Mouse (Mus musculus): ENCODE data around the gene Tspan18. TPM values are rescaled to one million over a fixed set of nuclear protein-coding genes. Genes with fewer than 3 reads are reported as not detected.

Tspan18 gene
- polyA plus RNA-seq, 1 experiment from 2014 or later: 27.8 TPM

GRCm38 (mm10) chr2:93178313-93178677, 156.0 kb downstream of the Tspan18 start:
- Histone ChIP-seq H3K9ac (replicated peaks; ENCODE audit: low read length) (no peak overlapping the region), H3K4me3 (replicated peaks; ENCODE audit: low read depth, low read length) (no peak overlapping the region), H3K36me3 (ENCODE audit: control insufficient read depth, insufficient read depth, low read length) (no peaks in the 10 kb centered on the region), H3K27me3 (ENCODE audit: control insufficient read depth, insufficient read depth, low read length) (no peaks in the 10 kb centered on the region), H3K27ac (replicated peaks; ENCODE audit: low read depth, low read length) (peak overlapping the region; percentile 83), H3K4me1 (ENCODE audit: control insufficient read depth, insufficient read depth, low read length) (peaks cover 54% of the 10 kb centered on the region), H3K4me2 (ENCODE audit: low read length) (no peak overlapping the region), H3K9me3 (ENCODE audit: control insufficient read depth, low read length) (no peaks in the 10 kb centered on the region)
- WGBS: 79% methylated on average over 4 of the region's 4 CpGs
- DNase-seq (no peak), ATAC-seq (ENCODE audit: low FRiP score, low TSS enrichment) (no peak)

GRCm38 (mm10) chr2:93177668-93178312, 156.5 kb downstream of the Tspan18 start:
- peak overlapping the region; percentile 83 for H3K27ac ChIP-seq (replicated peaks; ENCODE audit: low read depth, low read length)
- H3K27me3 ChIP-seq (ENCODE audit: control insufficient read depth, insufficient read depth, low read length): no peaks in the 10 kb centered on the region
- no peak overlapping the region for H3K9ac ChIP-seq (replicated peaks; ENCODE audit: low read length)
- H3K4me2 ChIP-seq (ENCODE audit: low read length): no peak overlapping the region
- no peaks in the 10 kb centered on the region for H3K9me3 ChIP-seq (ENCODE audit: control insufficient read depth, low read length)
- no peak overlapping the region for H3K4me3 ChIP-seq (replicated peaks; ENCODE audit: low read depth, low read length)
- H3K4me1 ChIP-seq (ENCODE audit: control insufficient read depth, insufficient read depth, low read length): peaks cover 54% of the 10 kb centered on the region
- 69% methylated on average over 20 of the region's 20 CpGs for WGBS
- ATAC-seq (ENCODE audit: low FRiP score, low TSS enrichment) (0 out of 2 replicates have a peak, but pooled peaks have one; percentile 29), DNase-seq (no peak)
- H3K36me3 ChIP-seq (ENCODE audit: control insufficient read depth, insufficient read depth, low read length): no peaks in the 10 kb centered on the region

- peak overlapping the region; percentile 32 for H3K4me2 ChIP-seq (ENCODE audit: low read length)
- peak overlapping the region; percentile 83 for H3K27ac ChIP-seq (replicated peaks; ENCODE audit: low read depth, low read length)
- no peaks in the 10 kb centered on the region for H3K27me3 ChIP-seq (ENCODE audit: control insufficient read depth, insufficient read depth, low read length)
- no peaks in the 10 kb centered on the region for H3K36me3 ChIP-seq (ENCODE audit: control insufficient read depth, insufficient read depth, low read length)
- DNase-seq: peak; percentile 81
- H3K4me3 ChIP-seq (replicated peaks; ENCODE audit: low read depth, low read length): no peak overlapping the region
- H3K9me3 ChIP-seq (ENCODE audit: control insufficient read depth, low read length): no peaks in the 10 kb centered on the region
- peak; percentile 71 for ATAC-seq (ENCODE audit: low FRiP score, low TSS enrichment)
- WGBS: 3% methylated on average over 17 of the region's 17 CpGs
- peaks cover 54% of the 10 kb centered on the region for H3K4me1 ChIP-seq (ENCODE audit: control insufficient read depth, insufficient read depth, low read length)
- no peak overlapping the region for H3K9ac ChIP-seq (replicated peaks; ENCODE audit: low read length)
Observed at GRCm38 (mm10) chr2:93176871-93177667, 157.2 kb downstream of the Tspan18 start.

- H3K9me3 ChIP-seq (ENCODE audit: control insufficient read depth, low read length): no peaks in the 10 kb centered on the region
- peaks cover 54% of the 10 kb centered on the region for H3K4me1 ChIP-seq (ENCODE audit: control insufficient read depth, insufficient read depth, low read length)
- ATAC-seq (ENCODE audit: low FRiP score, low TSS enrichment) (no peak), DNase-seq (no peak)
- no peak overlapping the region for H3K4me3 ChIP-seq (replicated peaks; ENCODE audit: low read depth, low read length)
- no peaks in the 10 kb centered on the region for H3K36me3 ChIP-seq (ENCODE audit: control insufficient read depth, insufficient read depth, low read length)
- peak overlapping the region; percentile 32 for H3K4me2 ChIP-seq (ENCODE audit: low read length)
- peak overlapping the region; percentile 83 for H3K27ac ChIP-seq (replicated peaks; ENCODE audit: low read depth, low read length)
- H3K9ac ChIP-seq (replicated peaks; ENCODE audit: low read length): 0 out of 2 replicates have a peak overlapping the region, but pooled peaks have one; percentile 6
- WGBS: 14% methylated on average over 4 of the region's 4 CpGs
- no peaks in the 10 kb centered on the region for H3K27me3 ChIP-seq (ENCODE audit: control insufficient read depth, insufficient read depth, low read length)
Observed at GRCm38 (mm10) chr2:93176193-93176798, 158.0 kb downstream of the Tspan18 start.

GRCm38 (mm10) chr2:93175721-93176120, 158.6 kb downstream of the Tspan18 start:
- Histone ChIP-seq H3K4me3 (replicated peaks; ENCODE audit: low read depth, low read length) (no peak overlapping the region), H3K27ac (replicated peaks; ENCODE audit: low read depth, low read length) (peak overlapping the region; percentile 83), H3K9me3 (ENCODE audit: control insufficient read depth, low read length) (no peaks in the 10 kb centered on the region), H3K4me2 (ENCODE audit: low read length) (no peak overlapping the region), H3K9ac (replicated peaks; ENCODE audit: low read length) (no peak overlapping the region), H3K36me3 (ENCODE audit: control insufficient read depth, insufficient read depth, low read length) (no peaks in the 10 kb centered on the region), H3K27me3 (ENCODE audit: control insufficient read depth, insufficient read depth, low read length) (no peaks in the 10 kb centered on the region), H3K4me1 (ENCODE audit: control insufficient read depth, insufficient read depth, low read length) (peaks cover 54% of the 10 kb centered on the region)
- 59% methylated on average over 2 of the region's 2 CpGs for WGBS
- ATAC-seq (ENCODE audit: low FRiP score, low TSS enrichment) (no peak), DNase-seq (no peak)

GRCm38 (mm10) chr2:93175278-93175677, 159.0 kb downstream of the Tspan18 start:
- no peaks in the 10 kb centered on the region for H3K27me3 ChIP-seq (ENCODE audit: control insufficient read depth, insufficient read depth, low read length)
- H3K9me3 ChIP-seq (ENCODE audit: control insufficient read depth, low read length): no peaks in the 10 kb centered on the region
- no peak overlapping the region for H3K4me2 ChIP-seq (ENCODE audit: low read length)
- no peak overlapping the region for H3K4me3 ChIP-seq (replicated peaks; ENCODE audit: low read depth, low read length)
- no peaks in the 10 kb centered on the region for H3K36me3 ChIP-seq (ENCODE audit: control insufficient read depth, insufficient read depth, low read length)
- H3K27ac ChIP-seq (replicated peaks; ENCODE audit: low read depth, low read length): peak overlapping the region; percentile 83; the same call in 1 of the 2 replicates
- ATAC-seq (ENCODE audit: low FRiP score, low TSS enrichment) (no peak), DNase-seq (no peak)
- peaks cover 51% of the 10 kb centered on the region for H3K4me1 ChIP-seq (ENCODE audit: control insufficient read depth, insufficient read depth, low read length)
- no peak overlapping the region for H3K9ac ChIP-seq (replicated peaks; ENCODE audit: low read length)
- WGBS: 25% methylated on average over 5 of the region's 5 CpGs

- Histone ChIP-seq H3K4me3 (replicated peaks; ENCODE audit: low read depth, low read length) (no peak overlapping the region), H3K4me1 (ENCODE audit: control insufficient read depth, insufficient read depth, low read length) (peaks cover 40% of the 10 kb centered on the region), H3K27ac (replicated peaks; ENCODE audit: low read depth, low read length) (0 out of 2 replicates have a peak overlapping the region, but pooled peaks have one; percentile 9), H3K36me3 (ENCODE audit: control insufficient read depth, insufficient read depth, low read length) (no peaks in the 10 kb centered on the region), H3K9ac (replicated peaks; ENCODE audit: low read length) (no peak overlapping the region), H3K9me3 (ENCODE audit: control insufficient read depth, low read length) (no peaks in the 10 kb centered on the region), H3K27me3 (ENCODE audit: control insufficient read depth, insufficient read depth, low read length) (no peaks in the 10 kb centered on the region), H3K4me2 (ENCODE audit: low read length) (no peak overlapping the region)
- WGBS: under 1% methylated on average over 5 of the region's 5 CpGs
- DNase-seq (peak; percentile 47), ATAC-seq (ENCODE audit: low FRiP score, low TSS enrichment) (peak; percentile 18; the same call in 1 of the 2 replicates)
Observed at GRCm38 (mm10) chr2:93174159-93174558, 160.1 kb downstream of the Tspan18 start.

GRCm38 (mm10) chr2:93172460-93172859, 161.8 kb downstream of the Tspan18 start:
- Histone ChIP-seq H3K27me3 (ENCODE audit: control insufficient read depth, insufficient read depth, low read length) (no peaks in the 10 kb centered on the region), H3K4me1 (ENCODE audit: control insufficient read depth, insufficient read depth, low read length) (peaks cover 33% of the 10 kb centered on the region), H3K9ac (replicated peaks; ENCODE audit: low read length) (no peak overlapping the region), H3K27ac (replicated peaks; ENCODE audit: low read depth, low read length) (no peak overlapping the region), H3K36me3 (ENCODE audit: control insufficient read depth, insufficient read depth, low read length) (no peaks in the 10 kb centered on the region), H3K4me3 (replicated peaks; ENCODE audit: low read depth, low read length) (no peak overlapping the region), H3K9me3 (ENCODE audit: control insufficient read depth, low read length) (no peaks in the 10 kb centered on the region), H3K4me2 (ENCODE audit: low read length) (no peak overlapping the region)
- DNase-seq (no peak), ATAC-seq (ENCODE audit: low FRiP score, low TSS enrichment) (no peak)
- WGBS: 56% methylated on average over 5 of the region's 5 CpGs

Data from midbrain, embryonic 14.5 days (tissue).